Mouse (Mus musculus) midbrain, embryonic 14.5 days (tissue): ENCODE results near the gene Map3k5. TPM values are rescaled to one million over a fixed set of nuclear protein-coding genes. Genes with fewer than 3 reads are reported as not detected.

Experiments used
- ATAC-seq: fragments of 200-750 bp; cut with Nextera tagmentation; 2 replicates; pipeline ENCODE4 v1.8.0; 2017; ENCODE audit warnings: moderate number of reproducible peaks, moderate library complexity; ENCODE audit not compliant: low FRiP score, low TSS enrichment
- DNase-seq: peaks from one replicate; pipeline ENCODE4 v3.0.0-alpha.2; 2015
- H3K27ac ChIP-seq: fragments of 300-500 bp; sonication (generic); replicated peaks from 2 replicates; pipeline ENCODE4 v1.5.1; 2014; ENCODE audit warnings: mild to moderate bottlenecking, low read depth, low read length, moderate library complexity
- H3K27me3 ChIP-seq: fragments of 300-500 bp; sonication (generic); 2 replicates; pipeline ENCODE4 v1.6.1; 2014; ENCODE audit warnings: low read length, control low read depth, mixed read lengths; ENCODE audit not compliant: control insufficient read depth, insufficient read depth
- H3K36me3 ChIP-seq: fragments of 300-500 bp; sonication (generic); 2 replicates; pipeline ENCODE4 v1.6.1; 2014; ENCODE audit warnings: low read length, control low read depth; ENCODE audit not compliant: control insufficient read depth, insufficient read depth
- H3K4me1 ChIP-seq: fragments of 300-500 bp; sonication (generic); 2 replicates; pipeline ENCODE4 v1.6.1; 2014; ENCODE audit warnings: mild to moderate bottlenecking, antibody characterized with exemption, low read length, control low read depth; ENCODE audit not compliant: control insufficient read depth, insufficient read depth
- H3K4me2 ChIP-seq: fragments of 300-500 bp; sonication (generic); 2 replicates; pipeline ENCODE4 v1.6.1; 2014; ENCODE audit warnings: mild to moderate bottlenecking, low read length, moderate library complexity
- H3K4me3 ChIP-seq: fragments of 300-500 bp; sonication (generic); replicated peaks from 2 replicates; pipeline ENCODE4 v1.5.1; 2014; ENCODE audit warnings: low read depth, low read length
- H3K9ac ChIP-seq: fragments of 300-500 bp; sonication (generic); replicated peaks from 2 replicates; pipeline ENCODE4 v1.6.1; 2014; ENCODE audit warnings: mild to moderate bottlenecking, low read length, moderate library complexity
- H3K9me3 ChIP-seq: fragments of 300-500 bp; sonication (generic); 2 replicates; pipeline ENCODE4 v1.6.1; 2016; ENCODE audit warnings: low read length, control low read depth, mixed read lengths; ENCODE audit not compliant: control insufficient read depth
- WGBS: fragments of 180-500 bp; shearing (Covaris S2); extraction: QIAGEN DNeasy Blood & Tissue Kit; methylation state at CpG from one replicate; pipeline ENCODE4 v1.1.7; 2014; 5-methylcytosine and 5-hydroxymethylcytosine counted together
- polyA plus RNA-seq: library from polyadenylated mRNA; unstranded; fragments of >200 nt; fragmentation: Nextera tagmentation; extraction: Ambion mirVana; gene quantifications from 2 replicates; pipeline ENCODE4 v1.2.1, GENCODE M21; 2014

Map3k5 gene
- polyA plus RNA-seq, 1 experiment from 2014 or later: 0.72 TPM

GRCm38 (mm10) chr10:19939282-19939705 is 5.0 kb downstream of the Map3k5 start:
- ATAC-seq (no peak), DNase-seq (no peak)
- Histone ChIP-seq H3K4me3 (no peak overlapping the region), H3K4me2 (no peak overlapping the region), H3K27ac (no peak overlapping the region), H3K27me3 (peaks cover 10% of the 10 kb centered on the region), H3K9me3 (no peaks in the 10 kb centered on the region), H3K4me1 (no peaks in the 10 kb centered on the region), H3K36me3 (no peaks in the 10 kb centered on the region), H3K9ac (no peak overlapping the region)
- WGBS: 65% methylated on average over 8 of the region's 8 CpGs

GRCm38 (mm10) chr10:19940127-19940526 is 5.9 kb downstream of the Map3k5 start:
- WGBS: 90% methylated on average over 7 of the region's 7 CpGs
- H3K36me3 ChIP-seq: no peaks in the 10 kb centered on the region

DNA sequence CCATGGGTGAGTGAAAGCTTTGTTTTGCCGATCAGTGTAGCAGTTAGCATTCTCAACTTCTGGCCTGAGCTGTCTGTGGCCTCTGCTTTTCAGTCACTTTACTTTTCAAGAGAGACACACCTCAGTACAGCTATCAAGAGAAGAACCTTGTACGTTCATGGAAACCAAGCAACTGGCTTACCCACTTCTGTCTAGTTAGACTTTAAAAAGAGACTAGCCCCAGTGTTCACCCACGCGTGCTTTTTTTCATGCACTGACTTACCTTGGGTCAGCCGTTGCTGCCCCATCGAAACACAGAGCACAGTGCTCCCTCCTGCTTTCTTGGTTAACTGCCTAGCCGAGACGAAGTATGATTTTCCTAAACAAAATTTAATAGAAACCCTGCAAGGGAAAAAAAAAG is 6.4 kb downstream of the Map3k5 start:
- no peak for ATAC-seq
- Histone ChIP-seq H3K9me3 (no peaks in the 10 kb centered on the region), H3K4me1 (no peaks in the 10 kb centered on the region), H3K36me3 (no peaks in the 10 kb centered on the region), H3K4me3 (no peak overlapping the region), H3K4me2 (no peak overlapping the region), H3K27ac (no peak overlapping the region), H3K27me3 (peaks cover 5% of the 10 kb centered on the region; the same call in 1 of the 2 replicates), H3K9ac (no peak overlapping the region)
- WGBS: 93% methylated on average over 8 of the region's 8 CpGs
- DNase-seq: no peak

More at GRCm38 (mm10) chr10:19940127-19940526, 5.9 kb downstream of the Map3k5 start:
- H3K27ac ChIP-seq: no peak overlapping the region
- DNase-seq (no peak), ATAC-seq (no peak)
- no peak overlapping the region for H3K4me2 ChIP-seq
- no peak overlapping the region for H3K9ac ChIP-seq
- H3K4me1 ChIP-seq: no peaks in the 10 kb centered on the region
- H3K9me3 ChIP-seq: no peaks in the 10 kb centered on the region
- H3K27me3 ChIP-seq: peaks cover 10% of the 10 kb centered on the region
- H3K4me3 ChIP-seq: no peak overlapping the region

DNA sequence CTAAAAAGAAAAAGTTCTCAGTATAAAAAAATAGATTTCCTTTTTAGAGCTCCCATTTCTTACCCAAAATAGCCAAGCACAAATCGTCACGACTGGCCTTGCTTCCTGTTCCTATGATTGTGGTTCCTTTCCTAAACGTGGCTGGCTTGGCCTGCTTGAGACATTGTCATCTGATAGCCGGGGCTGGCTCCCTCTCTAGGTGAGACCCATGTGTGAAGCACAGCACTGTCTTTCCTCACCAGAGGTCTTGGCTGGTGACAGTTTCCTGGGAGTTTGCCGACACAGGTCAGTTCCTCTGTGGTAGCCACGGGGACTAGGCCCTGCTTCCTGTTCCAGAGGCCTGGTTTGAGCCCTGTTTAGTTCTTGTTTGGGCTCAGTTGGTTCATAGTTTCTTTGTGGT is 6.8 kb downstream of the Map3k5 start:
- no peaks in the 10 kb centered on the region for H3K4me1 ChIP-seq
- H3K36me3 ChIP-seq: no peaks in the 10 kb centered on the region
- 76% methylated on average over 6 of the region's 6 CpGs for WGBS
- DNase-seq (no peak), ATAC-seq (no peak)
- H3K27ac ChIP-seq: no peak overlapping the region
- no peaks in the 10 kb centered on the region for H3K9me3 ChIP-seq
- no peak overlapping the region for H3K9ac ChIP-seq
- H3K4me2 ChIP-seq: no peak overlapping the region
- H3K4me3 ChIP-seq: no peak overlapping the region
- peaks cover under 1% of the 10 kb centered on the region; the same call in 1 of the 2 replicates for H3K27me3 ChIP-seq

- Histone ChIP-seq H3K36me3 (no peaks in the 10 kb centered on the region), H3K27me3 (no peaks in the 10 kb centered on the region), H3K4me1 (no peaks in the 10 kb centered on the region), H3K9ac (no peak overlapping the region), H3K4me2 (no peak overlapping the region), H3K4me3 (no peak overlapping the region), H3K9me3 (no peaks in the 10 kb centered on the region), H3K27ac (no peak overlapping the region)
- 84% methylated on average over 9 of the region's 9 CpGs for WGBS
- DNase-seq (no peak), ATAC-seq (no peak)
Observed at GRCm38 (mm10) chr10:19941914-19942313, 7.6 kb downstream of the Map3k5 start.

GRCm38 (mm10) chr10:19942621-19943020 is 8.3 kb downstream of the Map3k5 start:
- no peaks in the 10 kb centered on the region for H3K4me1 ChIP-seq
- H3K27me3 ChIP-seq: no peaks in the 10 kb centered on the region
- no peaks in the 10 kb centered on the region for H3K9me3 ChIP-seq
- H3K27ac ChIP-seq: no peak overlapping the region
- WGBS: 94% methylated on average over 3 of the region's 3 CpGs
- H3K4me3 ChIP-seq: no peak overlapping the region
- no peak for DNase-seq
- H3K36me3 ChIP-seq: no peaks in the 10 kb centered on the region
- H3K9ac ChIP-seq: no peak overlapping the region
- ATAC-seq: no peak
- H3K4me2 ChIP-seq: no peak overlapping the region

GRCm38 (mm10) chr10:19945651-19946050 is 11.4 kb downstream of the Map3k5 start:
- H3K4me1 ChIP-seq: no peaks in the 10 kb centered on the region
- no peak overlapping the region for H3K9ac ChIP-seq
- no peaks in the 10 kb centered on the region for H3K36me3 ChIP-seq
- DNase-seq (no peak), ATAC-seq (no peak)
- WGBS: 77% methylated on average over 7 of the region's 7 CpGs
- H3K9me3 ChIP-seq: no peaks in the 10 kb centered on the region
- no peak overlapping the region for H3K4me3 ChIP-seq
- no peaks in the 10 kb centered on the region for H3K27me3 ChIP-seq
- H3K4me2 ChIP-seq: no peak overlapping the region
- no peak overlapping the region for H3K27ac ChIP-seq

GRCm38 (mm10) chr10:19946644-19947043 is 12.4 kb downstream of the Map3k5 start:
- no peaks in the 10 kb centered on the region for H3K36me3 ChIP-seq
- H3K9me3 ChIP-seq: no peaks in the 10 kb centered on the region
- WGBS: 91% methylated on average over 6 of the region's 6 CpGs
- no peaks in the 10 kb centered on the region for H3K27me3 ChIP-seq
- no peak overlapping the region for H3K4me2 ChIP-seq
- no peak overlapping the region for H3K4me3 ChIP-seq
- DNase-seq (no peak), ATAC-seq (no peak)
- H3K27ac ChIP-seq: no peak overlapping the region
- H3K9ac ChIP-seq: no peak overlapping the region
- H3K4me1 ChIP-seq: no peaks in the 10 kb centered on the region

- no peak overlapping the region for H3K4me2 ChIP-seq
- H3K9me3 ChIP-seq: no peaks in the 10 kb centered on the region
- no peaks in the 10 kb centered on the region for H3K27me3 ChIP-seq
- DNase-seq: no peak
- no peaks in the 10 kb centered on the region for H3K4me1 ChIP-seq
- no peak overlapping the region for H3K27ac ChIP-seq
- no peak for ATAC-seq
- 94% methylated on average over 10 of the region's 10 CpGs for WGBS
- H3K36me3 ChIP-seq: no peaks in the 10 kb centered on the region
- H3K9ac ChIP-seq: no peak overlapping the region
- H3K4me3 ChIP-seq: no peak overlapping the region
Observed at GRCm38 (mm10) chr10:19947441-19947840, 13.2 kb downstream of the Map3k5 start.
